Mouse (Mus musculus) CH12.LX (cell line): ENCODE data around the gene Pphln1.

Experiments used
- CTCF ChIP-seq, 2 experiments: IDR thresholded peaks in 1 of 2; conservative IDR thresholded peaks in 1 of 2; 2 replicates each; pipeline ENCODE4 v1.5.1; 2011 to 2012; ENCODE audit warnings: low read depth in 2 of 2, low read length in 2 of 2, improper control_type of control experiment in 1 of 2, inconsistent platforms in 1 of 2, mild to moderate bottlenecking in 1 of 2, moderate library complexity in 1 of 2
- EP300 ChIP-seq: IDR thresholded peaks from 2 replicates; pipeline ENCODE4 v1.6.1; 2011; ENCODE audit warnings: low read length, improper control_type of control experiment
- GABPA ChIP-seq: IDR thresholded peaks from 2 replicates; pipeline ENCODE4 v1.6.1; 2012; ENCODE audit warnings: low read depth, low read length, improper control_type of control experiment, inconsistent platforms; ENCODE audit not compliant: insufficient replicate concordance
- HCFC1 ChIP-seq: IDR thresholded peaks from 2 replicates; pipeline ENCODE4 v1.6.1; 2012; ENCODE audit warnings: low read depth, mild to moderate bottlenecking, inconsistent platforms, low read length, improper control_type of control experiment
- JUND ChIP-seq: conservative IDR thresholded peaks from 2 replicates; pipeline ENCODE4 v1.6.1; 2011; ENCODE audit warnings: low read depth, low read length, improper control_type of control experiment
- MAFK ChIP-seq: IDR thresholded peaks from 2 replicates; pipeline ENCODE4 v1.6.1; 2011; ENCODE audit warnings: low read length, improper control_type of control experiment; ENCODE audit not compliant: insufficient replicate concordance
- NRF1 ChIP-seq: IDR thresholded peaks from 2 replicates; pipeline ENCODE4 v1.6.1; 2014; ENCODE audit warnings: low read depth, mild to moderate bottlenecking, inconsistent platforms, low read length, improper control_type of control experiment, moderate library complexity
- TBP ChIP-seq: conservative IDR thresholded peaks from 2 replicates; pipeline ENCODE4 v1.6.1; 2011; ENCODE audit warnings: low read depth, low read length, improper control_type of control experiment
- USF1 ChIP-seq: IDR thresholded peaks from 2 replicates; pipeline ENCODE4 v1.6.1; 2014; ENCODE audit warnings: low read depth, mild to moderate bottlenecking, inconsistent platforms, low read length, improper control_type of control experiment

DNA sequence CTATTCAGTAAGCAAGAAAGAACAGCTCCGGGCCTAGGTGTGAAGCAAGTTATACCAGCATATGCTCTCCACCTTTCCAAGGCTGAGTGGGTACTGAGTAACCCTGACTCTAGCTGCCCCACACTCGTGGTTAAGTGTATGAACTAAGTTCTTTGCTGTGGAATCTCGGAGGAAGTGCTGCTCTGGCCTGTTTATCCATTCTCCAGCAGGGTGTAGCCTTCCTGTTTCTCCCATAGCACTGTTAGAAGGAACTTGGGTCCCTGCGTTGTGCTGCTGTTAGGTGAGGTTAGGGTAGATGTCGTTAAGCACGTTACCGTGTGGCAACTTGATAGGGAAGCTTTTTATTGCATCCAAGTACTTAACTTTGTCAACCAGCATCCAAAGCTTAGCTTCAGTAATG, 96.5 kb downstream of the Pphln1 start:
- TF ChIP-seq NRF1 (no peak), EP300 (no peak), TBP (no peak), CTCF (conservative IDR thresholded peaks at IDR 0.05 in 1 of 2, IDR thresholded peaks at IDR 0.05 in 1 of 2; ENCODE audit: low read depth in 2 of 2, low read length in 2 of 2) (no peak), USF1 (no peak), HCFC1 (no peak), MAFK (no peak), GABPA (no peak), JUND (no peak)
